Mouse (Mus musculus): ENCODE results near the gene Lipa. TPM values are rescaled to one million over a fixed set of nuclear protein-coding genes. Genes with fewer than 3 reads are reported as not detected.

Gene Lipa
- total and polyA plus RNA-seq, 2 experiments from 2014 or later = 18.9 to 20.3 TPM

GRCm38 (mm10) chr19:34468794-34469193 lies 58.5 kb downstream of the Lipa start:
- Histone ChIP-seq H3K27ac (no peak overlapping the region), H3K9me3 (ENCODE audit: low read length) (no peaks in the 10 kb centered on the region), H3K4me2 (ENCODE audit: low read depth, low read length) (no peak overlapping the region), H3K4me3 (ENCODE audit: low read length) (no peak overlapping the region), H3K9ac (replicated peaks; ENCODE audit: low read length) (no peak overlapping the region), H3K4me1 (ENCODE audit: insufficient read depth, low read length) (no peaks in the 10 kb centered on the region), H3K27me3 (ENCODE audit: insufficient read depth, low read length) (0 out of 2 replicates have a peak, but pooled peaks cover 1% of the 10 kb centered on the region), H3K36me3 (ENCODE audit: insufficient read depth, low read length) (no peaks in the 10 kb centered on the region)
- 49% methylated on average over 3 of the region's 3 CpGs for WGBS
- TF ChIP-seq CTCF (IDR thresholded peaks at IDR 0.05; ENCODE audit: low read depth) = no peak
- ATAC-seq (no peak), DNase-seq (ENCODE audit: low spot score) (no peak)

GRCm38 (mm10) chr19:34468216-34468615 lies 59.1 kb downstream of the Lipa start:
- H3K9ac ChIP-seq (replicated peaks; ENCODE audit: low read length) = no peak overlapping the region
- H3K27ac ChIP-seq = no peak overlapping the region
- H3K4me1 ChIP-seq (ENCODE audit: insufficient read depth, low read length) = no peaks in the 10 kb centered on the region
- no peaks in the 10 kb centered on the region for H3K27me3 ChIP-seq (ENCODE audit: insufficient read depth, low read length)
- DNase-seq (ENCODE audit: low spot score) = no peak
- H3K36me3 ChIP-seq (ENCODE audit: insufficient read depth, low read length) = no peaks in the 10 kb centered on the region
- no peak overlapping the region for H3K4me2 ChIP-seq (ENCODE audit: low read depth, low read length)
- no peak for TF ChIP-seq CTCF (IDR thresholded peaks at IDR 0.05; ENCODE audit: low read depth)
- ATAC-seq = no peak
- H3K9me3 ChIP-seq (ENCODE audit: low read length) = no peaks in the 10 kb centered on the region
- WGBS = 41% methylated on average over 6 of the region's 6 CpGs
- H3K4me3 ChIP-seq (ENCODE audit: low read length) = no peak overlapping the region

DNA sequence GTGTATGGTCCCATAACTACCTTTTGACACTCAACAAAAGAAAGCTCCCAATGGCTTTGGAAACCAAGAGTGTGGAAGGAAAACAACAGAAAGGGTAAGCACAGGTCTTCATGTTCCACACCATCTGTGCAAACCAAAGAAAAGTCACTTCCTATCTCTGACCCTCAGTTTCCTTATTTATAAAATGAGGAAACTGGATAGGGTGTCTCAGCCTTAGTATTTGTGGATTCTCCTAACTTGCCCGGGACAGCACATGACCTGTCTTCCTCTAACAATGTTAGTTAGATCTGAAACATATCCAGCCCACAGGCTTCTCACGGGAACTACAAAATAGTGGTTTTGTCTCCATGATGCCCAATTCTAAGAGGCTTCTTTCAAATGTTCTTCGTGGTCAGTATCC lies 62.8 kb downstream of the Lipa start:
- DNase-seq (ENCODE audit: low spot score) (no peak), ATAC-seq (no peak)
- Histone ChIP-seq H3K9me3 (ENCODE audit: low read length) (no peaks in the 10 kb centered on the region), H3K27ac (no peak overlapping the region), H3K4me2 (ENCODE audit: low read depth, low read length) (no peak overlapping the region), H3K36me3 (ENCODE audit: insufficient read depth, low read length) (no peaks in the 10 kb centered on the region), H3K9ac (replicated peaks; ENCODE audit: low read length) (no peak overlapping the region), H3K27me3 (ENCODE audit: insufficient read depth, low read length) (no peaks in the 10 kb centered on the region), H3K4me3 (ENCODE audit: low read length) (no peak overlapping the region), H3K4me1 (ENCODE audit: insufficient read depth, low read length) (no peaks in the 10 kb centered on the region)
- WGBS = 65% methylated on average over 3 of the region's 3 CpGs
- no peak for TF ChIP-seq CTCF (IDR thresholded peaks at IDR 0.05; ENCODE audit: low read depth)

- TF ChIP-seq CTCF (IDR thresholded peaks at IDR 0.05; ENCODE audit: low read depth) = no peak
- no peaks in the 10 kb centered on the region for H3K36me3 ChIP-seq (ENCODE audit: insufficient read depth, low read length)
- no peaks in the 10 kb centered on the region for H3K4me1 ChIP-seq (ENCODE audit: insufficient read depth, low read length)
- no peak overlapping the region for H3K4me3 ChIP-seq (ENCODE audit: low read length)
- ATAC-seq = no peak
- no peaks in the 10 kb centered on the region for H3K9me3 ChIP-seq (ENCODE audit: low read length)
- DNase-seq (ENCODE audit: low spot score) = no peak
- H3K27ac ChIP-seq = no peak overlapping the region
- no peaks in the 10 kb centered on the region for H3K27me3 ChIP-seq (ENCODE audit: insufficient read depth, low read length)
- H3K4me2 ChIP-seq (ENCODE audit: low read depth, low read length) = no peak overlapping the region
- 80% methylated on average over 1 of the region's 1 CpGs for WGBS
- H3K9ac ChIP-seq (replicated peaks; ENCODE audit: low read length) = no peak overlapping the region
Measured at GRCm38 (mm10) chr19:34461451-34462019, 65.7 kb downstream of the Lipa start.

DNA sequence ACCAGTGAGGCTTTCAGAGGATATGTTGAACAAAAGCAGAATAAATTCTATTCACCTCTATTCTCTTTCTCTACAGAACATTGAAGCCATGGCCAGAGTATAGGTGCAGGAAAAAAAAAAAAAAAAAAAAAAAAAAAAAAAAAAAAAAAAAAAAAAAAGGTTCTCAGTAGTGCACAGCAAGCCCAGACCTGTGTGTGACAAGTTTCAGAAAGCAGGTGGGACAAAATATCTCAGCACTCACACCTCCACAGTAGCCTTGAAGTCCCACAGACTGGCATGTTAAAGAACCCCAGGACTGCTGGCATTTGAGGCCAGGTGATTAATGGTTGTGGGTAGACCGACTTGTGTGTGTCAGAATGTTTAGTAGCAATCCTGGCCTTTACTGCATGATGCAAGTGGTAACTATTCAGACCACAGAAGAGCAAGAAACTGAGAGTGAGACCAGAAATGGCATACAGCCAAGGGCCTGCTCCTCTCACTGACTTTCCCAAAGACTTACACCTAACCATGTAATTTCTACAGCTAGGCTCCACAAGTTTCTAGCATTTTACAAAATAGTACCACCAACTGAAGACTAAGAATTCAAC lies 76.4 kb downstream of the Lipa start:
- Histone ChIP-seq H3K9me3 (ENCODE audit: low read length) (no peaks in the 10 kb centered on the region), H3K27me3 (ENCODE audit: insufficient read depth, low read length) (no peaks in the 10 kb centered on the region), H3K9ac (replicated peaks; ENCODE audit: low read length) (no peak overlapping the region), H3K36me3 (ENCODE audit: insufficient read depth, low read length) (no peaks in the 10 kb centered on the region), H3K4me1 (ENCODE audit: insufficient read depth, low read length) (no peaks in the 10 kb centered on the region), H3K4me2 (ENCODE audit: low read depth, low read length) (no peak overlapping the region), H3K27ac (no peak overlapping the region), H3K4me3 (ENCODE audit: low read length) (no peak overlapping the region)
- DNase-seq (ENCODE audit: low spot score) (no peak), ATAC-seq (no peak)
- no peak for TF ChIP-seq CTCF (IDR thresholded peaks at IDR 0.05; ENCODE audit: low read depth)
- 63% methylated on average over 1 of the region's 1 CpGs for WGBS

- ATAC-seq = no peak
- H3K4me1 ChIP-seq (ENCODE audit: insufficient read depth, low read length) = no peaks in the 10 kb centered on the region
- no peak overlapping the region for H3K4me3 ChIP-seq (ENCODE audit: low read length)
- H3K9me3 ChIP-seq (ENCODE audit: low read length) = no peaks in the 10 kb centered on the region
- no peak for DNase-seq (ENCODE audit: low spot score)
- H3K27me3 ChIP-seq (ENCODE audit: insufficient read depth, low read length) = no peaks in the 10 kb centered on the region
- 97% methylated on average over 1 of the region's 1 CpGs for WGBS
- H3K4me2 ChIP-seq (ENCODE audit: low read depth, low read length) = no peak overlapping the region
- no peaks in the 10 kb centered on the region for H3K36me3 ChIP-seq (ENCODE audit: insufficient read depth, low read length)
- H3K9ac ChIP-seq (replicated peaks; ENCODE audit: low read length) = no peak overlapping the region
- no peak overlapping the region for H3K27ac ChIP-seq
- TF ChIP-seq CTCF (IDR thresholded peaks at IDR 0.05; ENCODE audit: low read depth) = no peak
Measured at GRCm38 (mm10) chr19:34448851-34449250, 78.4 kb downstream of the Lipa start.

DNA sequence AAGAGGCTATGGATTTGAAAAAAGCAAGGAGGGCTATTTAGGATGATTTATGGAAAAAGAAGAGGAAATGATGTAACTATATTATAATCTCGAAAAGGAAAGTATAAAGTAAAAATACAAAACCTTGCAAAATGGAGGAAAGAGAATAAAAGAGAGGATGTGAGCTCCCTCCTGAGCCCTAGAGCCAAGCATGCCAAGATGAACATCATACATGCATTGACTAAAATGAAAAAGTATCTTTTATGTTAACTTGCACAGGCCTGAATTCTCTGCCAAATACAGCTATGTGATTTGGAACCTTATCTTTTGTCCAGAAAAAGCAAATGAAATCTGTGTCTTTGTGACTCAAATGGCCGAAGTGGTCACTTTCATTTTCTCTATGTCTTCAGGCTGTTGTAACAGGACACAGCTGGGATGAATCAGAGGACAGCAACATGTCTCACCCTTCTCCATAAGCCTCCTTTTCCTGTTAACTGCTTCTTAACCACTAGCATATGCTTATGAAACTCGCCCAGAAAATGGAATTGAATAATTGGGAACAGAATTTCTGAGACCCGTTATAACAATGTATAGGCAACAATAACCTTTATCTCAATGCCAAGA lies 81.8 kb downstream of the Lipa start:
- ATAC-seq (no peak), DNase-seq (ENCODE audit: low spot score) (no peak)
- TF ChIP-seq CTCF (IDR thresholded peaks at IDR 0.05; ENCODE audit: low read depth) = no peak
- no peaks in the 10 kb centered on the region for H3K4me1 ChIP-seq (ENCODE audit: insufficient read depth, low read length)
- WGBS = 81% methylated on average over 4 of the region's 4 CpGs
- H3K9ac ChIP-seq (replicated peaks; ENCODE audit: low read length) = no peak overlapping the region
- no peak overlapping the region for H3K4me3 ChIP-seq (ENCODE audit: low read length)
- H3K4me2 ChIP-seq (ENCODE audit: low read depth, low read length) = no peak overlapping the region
- no peaks in the 10 kb centered on the region for H3K9me3 ChIP-seq (ENCODE audit: low read length)
- no peaks in the 10 kb centered on the region for H3K27me3 ChIP-seq (ENCODE audit: insufficient read depth, low read length)
- H3K36me3 ChIP-seq (ENCODE audit: insufficient read depth, low read length) = no peaks in the 10 kb centered on the region
- H3K27ac ChIP-seq = no peak overlapping the region
